Mouse (Mus musculus): ENCODE measurements around the gene Smg5. TPM values are rescaled to one million over a fixed set of nuclear protein-coding genes. Genes with fewer than 3 reads are reported as not detected.

Smg5 gene
- polyA plus RNA-seq, 1 experiment from 2014 or later, result 54.4 TPM

DNA sequence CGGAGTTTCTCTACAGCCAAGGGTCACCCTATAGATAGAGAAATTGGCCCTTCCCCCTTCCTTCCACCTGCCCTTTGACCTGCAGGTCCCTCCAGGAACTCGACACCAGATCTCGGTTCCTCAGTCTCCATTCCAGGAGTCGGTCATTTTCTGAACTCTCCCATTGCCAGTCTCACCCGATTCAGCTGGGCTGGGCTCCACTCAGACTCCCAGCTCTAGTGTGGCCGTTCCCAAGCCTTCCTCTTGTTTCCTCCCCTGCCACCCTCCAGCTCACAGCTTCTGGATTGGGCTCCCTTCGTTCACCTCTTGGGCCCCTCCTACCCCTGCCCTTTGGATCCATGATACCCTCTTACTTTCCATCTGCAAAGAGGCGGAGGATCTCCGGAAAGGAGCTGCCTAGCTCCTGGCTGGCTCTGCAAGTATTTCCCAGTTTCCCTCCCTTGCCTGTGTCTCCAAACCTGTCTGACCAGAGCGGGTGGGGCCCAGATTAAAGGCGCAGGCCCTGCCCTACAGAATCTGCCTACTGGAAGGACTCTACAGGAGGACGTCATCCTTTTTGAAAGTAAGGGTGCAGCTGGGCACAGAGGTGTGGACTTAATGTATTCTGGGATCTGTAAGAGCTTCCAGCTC is 1.9 kb upstream of the Smg5 start:
- ATAC-seq (ENCODE audit: insufficient read depth) (no peak; the same call in 1 of the 2 replicates), DNase-seq (peak; percentile 52)
- H3K4me3 ChIP-seq (ENCODE audit: low read depth, low read length), result peak overlapping the region; percentile 76
- no peaks in the 10 kb centered on the region for H3K27me3 ChIP-seq (ENCODE audit: insufficient read depth, low read length)
- H3K4me2 ChIP-seq, result peak overlapping the region; percentile 83
- no peak for TF ChIP-seq CTCF (IDR thresholded peaks at IDR 0.05; ENCODE audit: low read depth)
- peak overlapping the region; percentile 7; the same call in 1 of the 2 replicates for H3K27ac ChIP-seq (ENCODE audit: low read depth)
- H3K36me3 ChIP-seq (ENCODE audit: insufficient read depth), result peaks cover 9% of the 10 kb centered on the region; the same call in 1 of the 2 replicates
- H3K4me1 ChIP-seq (ENCODE audit: insufficient read depth), result peaks cover 13% of the 10 kb centered on the region
- H3K9ac ChIP-seq, result 0 out of 2 replicates have a peak overlapping the region, but pooled peaks have one; percentile 4
- WGBS, result 43% methylated on average over 12 of the region's 12 CpGs
- no peaks in the 10 kb centered on the region for H3K9me3 ChIP-seq (ENCODE audit: low read depth, low read length)

DNA sequence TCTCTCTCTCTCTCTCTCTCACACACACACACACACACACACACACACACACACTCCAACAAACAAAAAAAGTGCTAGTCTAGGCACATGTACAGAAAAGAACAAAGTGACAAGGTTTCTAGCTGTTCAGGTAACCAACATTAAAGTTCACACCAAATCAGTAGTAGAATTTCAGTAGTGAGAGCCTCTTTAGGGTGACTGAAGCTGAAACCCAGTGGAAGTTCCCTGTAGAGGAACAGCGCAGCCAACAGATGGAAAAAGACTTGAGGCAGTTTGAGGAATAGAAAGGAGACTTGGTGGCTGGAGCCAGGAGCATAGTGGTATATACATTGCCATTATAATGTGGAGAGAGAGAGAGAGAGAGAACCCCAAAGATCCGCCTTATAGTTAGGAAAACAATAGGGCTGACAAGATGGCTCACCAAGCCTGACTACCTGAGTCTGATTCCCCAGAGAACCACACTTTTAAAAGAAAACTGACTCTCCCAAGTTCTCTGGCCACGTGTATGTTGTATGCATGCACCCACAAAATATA is 1.1 kb upstream of the Smg5 start:
- 29% methylated on average over 3 of the region's 3 CpGs for WGBS
- Histone ChIP-seq H3K4me1 (ENCODE audit: insufficient read depth) (peaks cover 13% of the 10 kb centered on the region), H3K27ac (ENCODE audit: low read depth) (peak overlapping the region; percentile 97), H3K9ac (peak overlapping the region; percentile 86), H3K4me3 (ENCODE audit: low read depth, low read length) (peak overlapping the region; percentile 76), H3K4me2 (peak overlapping the region; percentile 83), H3K36me3 (ENCODE audit: insufficient read depth) (peaks cover 10% of the 10 kb centered on the region; the same call in 1 of the 2 replicates), H3K27me3 (ENCODE audit: insufficient read depth, low read length) (no peaks in the 10 kb centered on the region), H3K9me3 (ENCODE audit: low read depth, low read length) (no peaks in the 10 kb centered on the region)
- ATAC-seq (ENCODE audit: insufficient read depth), result no peak
- peak; percentile 17 for DNase-seq
- no peak for TF ChIP-seq CTCF (IDR thresholded peaks at IDR 0.05; ENCODE audit: low read depth)

DNA sequence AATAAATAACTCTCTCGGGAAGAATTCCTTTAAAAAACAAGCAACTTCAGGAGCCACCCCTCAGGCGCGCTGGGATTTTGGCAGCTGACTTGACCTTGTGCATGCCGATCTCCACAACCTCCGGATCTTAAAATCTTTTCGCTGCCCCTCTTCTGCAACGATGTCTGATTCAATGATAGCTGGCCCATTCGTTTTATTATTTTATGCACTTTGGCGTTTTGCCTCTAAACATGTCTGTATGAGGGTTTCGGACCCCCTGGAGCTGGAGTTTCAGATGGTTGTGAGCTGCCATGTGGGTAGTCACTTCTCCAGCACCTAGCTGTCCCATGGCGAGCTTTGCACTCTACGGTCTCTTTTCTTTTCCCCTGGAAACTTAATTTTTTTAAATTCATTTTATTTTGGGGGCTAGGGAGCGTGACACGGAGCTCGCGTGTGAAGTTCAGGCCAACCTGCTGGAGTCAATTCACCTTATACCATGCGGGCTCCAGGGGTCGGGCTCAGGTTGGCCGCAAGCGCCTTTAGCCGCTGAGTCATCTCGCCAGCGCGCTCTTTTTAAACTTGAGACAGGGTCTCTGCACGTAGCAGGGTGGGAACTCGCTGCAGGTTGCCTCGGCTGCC is 515 bp upstream of the Smg5 start:
- ATAC-seq (ENCODE audit: insufficient read depth), result peak; percentile 53
- H3K9ac ChIP-seq, result peak overlapping the region; percentile 86
- H3K4me2 ChIP-seq, result peak overlapping the region; percentile 83
- no peak for TF ChIP-seq CTCF (IDR thresholded peaks at IDR 0.05; ENCODE audit: low read depth)
- WGBS, result under 1% methylated on average over 27 of the region's 27 CpGs
- H3K27me3 ChIP-seq (ENCODE audit: insufficient read depth, low read length), result no peaks in the 10 kb centered on the region
- no peaks in the 10 kb centered on the region for H3K9me3 ChIP-seq (ENCODE audit: low read depth, low read length)
- peak overlapping the region; percentile 76 for H3K4me3 ChIP-seq (ENCODE audit: low read depth, low read length)
- peak; percentile 50 for DNase-seq
- peak overlapping the region; percentile 97 for H3K27ac ChIP-seq (ENCODE audit: low read depth)
- H3K4me1 ChIP-seq (ENCODE audit: insufficient read depth), result peaks cover 13% of the 10 kb centered on the region
- H3K36me3 ChIP-seq (ENCODE audit: insufficient read depth), result peaks cover 7% of the 10 kb centered on the region; the same call in 1 of the 2 replicates

GRCm38 (mm10) chr3:88337367-88338020 is 1.4 kb downstream of the Smg5 start:
- H3K27ac ChIP-seq (ENCODE audit: low read depth), result peak overlapping the region; percentile 42; the same call in 1 of the 2 replicates
- no peaks in the 10 kb centered on the region for H3K9me3 ChIP-seq (ENCODE audit: low read depth, low read length)
- H3K9ac ChIP-seq, result peak overlapping the region; percentile 20; the same call in 1 of the 2 replicates
- H3K4me1 ChIP-seq (ENCODE audit: insufficient read depth), result peaks cover 13% of the 10 kb centered on the region
- ATAC-seq (ENCODE audit: insufficient read depth) (no peak), DNase-seq (peak; percentile 14)
- H3K4me2 ChIP-seq, result peak overlapping the region; percentile 83
- peaks cover 17% of the 10 kb centered on the region for H3K36me3 ChIP-seq (ENCODE audit: insufficient read depth)
- H3K4me3 ChIP-seq (ENCODE audit: low read depth, low read length), result peak overlapping the region; percentile 76
- no peak for TF ChIP-seq CTCF (IDR thresholded peaks at IDR 0.05; ENCODE audit: low read depth)
- no peaks in the 10 kb centered on the region for H3K27me3 ChIP-seq (ENCODE audit: insufficient read depth, low read length)
- 70% methylated on average over 11 of the region's 11 CpGs for WGBS

GRCm38 (mm10) chr3:88338316-88338715 is 2.3 kb downstream of the Smg5 start:
- ATAC-seq (ENCODE audit: insufficient read depth) (no peak), DNase-seq (no peak)
- Histone ChIP-seq H3K4me2 (peak overlapping the region; percentile 5; the same call in 1 of the 2 replicates), H3K4me1 (ENCODE audit: insufficient read depth) (peaks cover 13% of the 10 kb centered on the region), H3K27ac (ENCODE audit: low read depth) (no peak overlapping the region), H3K9ac (no peak overlapping the region), H3K4me3 (ENCODE audit: low read depth, low read length) (no peak overlapping the region), H3K27me3 (ENCODE audit: insufficient read depth, low read length) (no peaks in the 10 kb centered on the region), H3K36me3 (ENCODE audit: insufficient read depth) (peaks cover 26% of the 10 kb centered on the region), H3K9me3 (ENCODE audit: low read depth, low read length) (no peaks in the 10 kb centered on the region)
- 88% methylated on average over 7 of the region's 7 CpGs for WGBS
- no peak for TF ChIP-seq CTCF (IDR thresholded peaks at IDR 0.05; ENCODE audit: low read depth)

- DNase-seq (no peak), ATAC-seq (ENCODE audit: insufficient read depth) (no peak)
- Histone ChIP-seq H3K27ac (ENCODE audit: low read depth) (no peak overlapping the region), H3K4me1 (ENCODE audit: insufficient read depth) (peaks cover 13% of the 10 kb centered on the region), H3K4me3 (ENCODE audit: low read depth, low read length) (no peak overlapping the region), H3K27me3 (ENCODE audit: insufficient read depth, low read length) (no peaks in the 10 kb centered on the region), H3K9ac (no peak overlapping the region; the same call in 1 of the 2 replicates), H3K4me2 (peak overlapping the region; percentile 5; the same call in 1 of the 2 replicates), H3K9me3 (ENCODE audit: low read depth, low read length) (no peaks in the 10 kb centered on the region), H3K36me3 (ENCODE audit: insufficient read depth) (peaks cover 33% of the 10 kb centered on the region)
- WGBS, result 63% methylated on average over 3 of the region's 3 CpGs
- TF ChIP-seq CTCF (IDR thresholded peaks at IDR 0.05; ENCODE audit: low read depth), result no peak
Measured at GRCm38 (mm10) chr3:88339006-88339405, 2.9 kb downstream of the Smg5 start.
